Comparison of ENCODE assay signal across 8 mouse cellular contexts in the genomic region with DNA sequence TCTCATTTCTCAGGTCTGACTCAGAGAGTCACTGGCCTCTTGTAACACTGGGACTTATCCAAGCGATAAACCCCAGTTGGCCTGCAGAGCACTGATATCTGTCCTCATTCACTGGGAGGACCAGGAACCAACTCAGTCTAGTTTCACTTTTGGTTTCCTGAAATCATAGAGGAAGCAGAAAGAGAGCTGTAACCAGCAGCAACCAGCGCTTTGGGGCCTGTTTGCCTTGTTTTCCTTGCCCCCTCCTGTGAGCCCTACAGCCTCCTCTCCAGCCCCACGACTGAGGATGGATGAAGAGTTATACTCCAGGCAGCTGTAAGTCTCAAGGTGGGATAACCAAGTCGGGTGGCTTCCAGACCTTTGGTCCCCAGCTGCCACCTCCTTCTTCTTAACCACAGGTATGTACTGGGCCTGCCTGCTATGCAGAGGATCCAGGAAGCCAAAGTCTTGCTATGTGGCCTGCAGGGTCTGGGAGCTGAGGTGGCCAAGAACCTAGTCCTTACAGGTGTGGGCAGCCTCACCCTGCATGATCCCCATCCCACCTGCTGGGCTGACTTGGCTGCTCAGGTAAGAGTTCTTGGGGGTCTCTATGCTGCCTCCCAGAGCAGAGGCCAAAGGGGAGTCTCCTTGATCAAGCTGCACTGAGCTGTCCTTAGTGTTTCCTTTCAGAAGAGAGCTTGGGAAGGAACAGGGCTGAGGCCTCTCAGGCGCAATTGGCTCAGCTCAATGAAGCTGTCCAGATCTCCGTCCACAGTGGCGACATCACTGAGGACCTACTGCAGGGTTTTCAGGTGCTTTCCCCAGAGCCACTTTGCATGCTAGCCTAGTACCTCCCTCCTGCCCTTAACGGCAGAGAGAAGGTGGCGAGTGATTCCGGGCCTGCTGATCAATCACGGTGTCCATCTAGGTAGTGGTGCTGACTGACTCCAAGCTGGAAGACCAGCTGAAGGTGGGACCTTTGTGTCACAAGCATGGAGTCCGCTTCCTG. TPM values are rescaled to one million over a fixed set of nuclear protein-coding genes. Genes with fewer than 3 reads are reported as not detected.
DNase-seq lines count a peak whose midpoint lies in the region; ATAC-seq and TF ChIP-seq lines count a peak whose summit lies in the region.

A gene (plus strand): TSS at position 107 of the 988 bp plus-strand sequence.

- no peak within 1 kb of the TSS for H3K4me2 ChIP-seq in midbrain, postnatal 0 days (ENCODE audit: low read depth, low read length, poor library complexity, severe bottlenecking)
- no peak within 1 kb of the TSS for H3K4me2 ChIP-seq in midbrain, embryonic 15.5 days
- peak within 1 kb of the TSS; percentile 71 for H3K4me2 ChIP-seq in heart, embryonic 15.5 days
- H3K4me2 ChIP-seq in forebrain, postnatal 0 days (ENCODE audit: low read depth), result no peak within 1 kb of the TSS

- DNase-seq in midbrain, postnatal 0 days (ENCODE audit: low spot score), result no peak
- DNase-seq in limb, embryonic 10.5 days (ENCODE audit: low spot score), result no peak
- peak; percentile 44 to 48 for DNase-seq in natural killer cell, adult 2 months (ENCODE audit: low spot score in 2 of 2)
- DNase-seq in frontal cortex, postnatal 36 days (ENCODE audit: low spot score in 2 of 2), result no peak
- no peak for DNase-seq in forebrain, postnatal 0 days

- H3K9me3 ChIP-seq in midbrain, postnatal 0 days (ENCODE audit: low read length), result no peaks in the 10 kb centered on the region
- no peaks in the 10 kb centered on the region for H3K9me3 ChIP-seq in midbrain, embryonic 15.5 days
- no peaks in the 10 kb centered on the region for H3K9me3 ChIP-seq in heart, embryonic 15.5 days (replicated peaks)
- H3K9me3 ChIP-seq in limb, embryonic 10.5 days (replicated peaks), result no peaks in the 10 kb centered on the region
- H3K9me3 ChIP-seq in forebrain, postnatal 0 days (ENCODE audit: low read length), result no peaks in the 10 kb centered on the region

- peaks cover 6% of the 10 kb centered on the region; the same call in 1 of the 2 replicates for H3K36me3 ChIP-seq in midbrain, postnatal 0 days (ENCODE audit: insufficient read depth, low read length)
- H3K36me3 ChIP-seq in midbrain, embryonic 15.5 days (replicated peaks), result no peaks in the 10 kb centered on the region
- H3K36me3 ChIP-seq in heart, embryonic 15.5 days, result peaks cover 14% of the 10 kb centered on the region; the same call in 1 of the 2 replicates
- peaks cover 46% of the 10 kb centered on the region for H3K36me3 ChIP-seq in limb, embryonic 10.5 days
- H3K36me3 ChIP-seq in forebrain, postnatal 0 days (ENCODE audit: insufficient read depth), result 0 out of 2 replicates have a peak, but pooled peaks cover 5% of the 10 kb centered on the region

- TF ChIP-seq POLR2A in bone marrow macrophage, adult 2 months (IDR thresholded peaks at IDR 0.05; ENCODE audit: borderline replicate concordance, low read depth, low read length), result no peak

- no peak within 1 kb of the TSS for H3K27ac ChIP-seq in midbrain, postnatal 0 days (ENCODE audit: low read depth, low read length)
- no peak within 1 kb of the TSS for H3K27ac ChIP-seq in midbrain, embryonic 15.5 days
- H3K27ac ChIP-seq in bone marrow macrophage, adult 2 months (ENCODE audit: insufficient read depth, low read depth, low read length), result peak within 1 kb of the TSS; percentile 84
- peak within 1 kb of the TSS; percentile 89 for H3K27ac ChIP-seq in heart, embryonic 15.5 days
- peak within 1 kb of the TSS; percentile 81 for H3K27ac ChIP-seq in limb, embryonic 10.5 days
- no peak within 1 kb of the TSS for H3K27ac ChIP-seq in forebrain, postnatal 0 days (ENCODE audit: low read depth, low read length)

- H3K27me3 ChIP-seq in midbrain, postnatal 0 days (ENCODE audit: insufficient read depth, low read length), result no peaks in the 10 kb centered on the region
- no peaks in the 10 kb centered on the region for H3K27me3 ChIP-seq in midbrain, embryonic 15.5 days (replicated peaks)
- H3K27me3 ChIP-seq in heart, embryonic 15.5 days, result no peaks in the 10 kb centered on the region
- no peaks in the 10 kb centered on the region for H3K27me3 ChIP-seq in limb, embryonic 10.5 days (ENCODE audit: low read depth, poor library complexity, severe bottlenecking)
- no peaks in the 10 kb centered on the region for H3K27me3 ChIP-seq in forebrain, postnatal 0 days (ENCODE audit: insufficient read depth, low read length)

- 76% methylated on average over 12 of the region's 12 CpGs for WGBS in midbrain, postnatal 0 days
- WGBS in midbrain, embryonic 15.5 days, result 73% methylated on average over 12 of the region's 12 CpGs
- 40% methylated on average over 12 of the region's 12 CpGs for WGBS in heart, embryonic 15.5 days
- WGBS in limb, embryonic 10.5 days, result 76% methylated on average over 12 of the region's 12 CpGs
- 77% methylated on average over 12 of the region's 12 CpGs for WGBS in forebrain, postnatal 0 days

- 0 out of 2 replicates have a peak within 1 kb of the TSS, but pooled peaks have one; percentile 4 for H3K9ac ChIP-seq in midbrain, postnatal 0 days (replicated peaks; ENCODE audit: low read length, poor library complexity, severe bottlenecking)
- H3K9ac ChIP-seq in midbrain, embryonic 15.5 days, result no peak within 1 kb of the TSS
- peak within 1 kb of the TSS; percentile 51 for H3K9ac ChIP-seq in heart, embryonic 15.5 days
- no peak within 1 kb of the TSS for H3K9ac ChIP-seq in forebrain, postnatal 0 days

- no peaks in the 10 kb centered on the region for H3K4me1 ChIP-seq in midbrain, postnatal 0 days (ENCODE audit: insufficient read depth, low read length)
- no peaks in the 10 kb centered on the region for H3K4me1 ChIP-seq in midbrain, embryonic 15.5 days
- H3K4me1 ChIP-seq in bone marrow macrophage, adult 2 months (ENCODE audit: control insufficient read depth, insufficient read depth, low read length), result peaks cover 35% of the 10 kb centered on the region
- H3K4me1 ChIP-seq in heart, embryonic 15.5 days (replicated peaks), result peaks cover 40% of the 10 kb centered on the region
- peaks cover 52% of the 10 kb centered on the region for H3K4me1 ChIP-seq in limb, embryonic 10.5 days
- H3K4me1 ChIP-seq in forebrain, postnatal 0 days (ENCODE audit: insufficient read depth), result no peaks in the 10 kb centered on the region

- no peak for ATAC-seq in midbrain, postnatal 0 days (ENCODE audit: low FRiP score)
- no peak for ATAC-seq in midbrain, embryonic 15.5 days (replicated peaks)
- ATAC-seq in heart, embryonic 15.5 days (replicated peaks; ENCODE audit: insufficient number of reproducible peaks, insufficient read depth, low FRiP score, low read depth), result peak; percentile 57
- ATAC-seq in forebrain, postnatal 0 days, result no peak

- no peak for TF ChIP-seq CTCF in midbrain, postnatal 0 days (IDR thresholded peaks at IDR 0.05)
- no peak for TF ChIP-seq CTCF in bone marrow macrophage, adult 2 months (IDR thresholded peaks at IDR 0.05; ENCODE audit: low read depth, low read length)
- no peak for TF ChIP-seq CTCF in forebrain, postnatal 0 days (IDR thresholded peaks at IDR 0.05; ENCODE audit: low read depth)

- H3K4me3 ChIP-seq in midbrain, postnatal 0 days (ENCODE audit: low read depth, low read length), result no peak within 1 kb of the TSS
- H3K4me3 ChIP-seq in midbrain, embryonic 15.5 days, result no peak within 1 kb of the TSS
- H3K4me3 ChIP-seq in bone marrow macrophage, adult 2 months (ENCODE audit: insufficient read depth, low read length), result peak within 1 kb of the TSS; percentile 65
- H3K4me3 ChIP-seq in heart, embryonic 15.5 days, result peak within 1 kb of the TSS; percentile 44
- H3K4me3 ChIP-seq in limb, embryonic 10.5 days, result peak within 1 kb of the TSS; percentile 30
- no peak within 1 kb of the TSS for H3K4me3 ChIP-seq in forebrain, postnatal 0 days (ENCODE audit: low read depth, low read length)

RNA-seq across cellular contexts. Expression of the gene that starts here (rescaled TPM):
- total RNA-seq in midbrain, postnatal 0 days (2014; rRNA removed), result 1.9 and 4.2 TPM in 2 replicates
- 5.0 and 5.7 TPM in 2 replicates for polyA plus RNA-seq in midbrain, postnatal 0 days (2015; fragmentation: Nextera tagmentation; extraction: Ambion mirVana)
- polyA plus RNA-seq in midbrain, embryonic 15.5 days (2015; fragmentation: Nextera tagmentation; extraction: Ambion mirVana), result 5.9 and 6.7 TPM in 2 replicates
- 157 and 173 TPM in 2 replicates for polyA plus RNA-seq in bone marrow macrophage, adult 2 months (2012; ENCODE audit: insufficient read depth, insufficient read length, missing spikeins)
- 22.6 and 32.8 TPM in 2 replicates for polyA plus RNA-seq in heart, embryonic 15.5 days (2015; fragmentation: Nextera tagmentation; extraction: Ambion mirVana)
- 18.6 and 22.5 TPM in 2 replicates for polyA plus RNA-seq in limb, embryonic 10.5 days (2016; fragmentation: Nextera tagmentation; extraction: Ambion mirVana)
- total RNA-seq in forebrain, postnatal 0 days (2014; rRNA removed), result 3.5 and 4.0 TPM in 2 replicates
- 4.5 and 4.8 TPM in 2 replicates for polyA plus RNA-seq in forebrain, postnatal 0 days (2015; fragmentation: Nextera tagmentation; extraction: Ambion mirVana)

Comparison
In these comparisons a context has a peak if more than half of its experiments do, and no peak if none do; other contexts are left out.
1. H3K9ac ChIP-seq: peak in midbrain, postnatal 0 days (single experiment) and heart, embryonic 15.5 days (single experiment); none in midbrain, embryonic 15.5 days (single experiment) and forebrain, postnatal 0 days (single experiment).
2. DNase-seq: peak in natural killer cell, adult 2 months (2 of 2); none in midbrain, postnatal 0 days (single experiment), limb, embryonic 10.5 days (single experiment), frontal cortex, postnatal 36 days (0 of 2) and forebrain, postnatal 0 days (single experiment).
3. H3K27ac ChIP-seq: peak in bone marrow macrophage, adult 2 months (single experiment), heart, embryonic 15.5 days (single experiment) and limb, embryonic 10.5 days (single experiment); none in midbrain, postnatal 0 days (single experiment), midbrain, embryonic 15.5 days (single experiment) and forebrain, postnatal 0 days (single experiment).
4. H3K4me3 ChIP-seq: peak in bone marrow macrophage, adult 2 months (single experiment), heart, embryonic 15.5 days (single experiment) and limb, embryonic 10.5 days (single experiment); none in midbrain, postnatal 0 days (single experiment), midbrain, embryonic 15.5 days (single experiment) and forebrain, postnatal 0 days (single experiment).